Mouse (Mus musculus): ENCODE results near the gene Cdt1. TPM values are rescaled to one million over a fixed set of nuclear protein-coding genes. Genes with fewer than 3 reads are reported as not detected.
A peak's percentile ranks its signal among the peaks of the same experiment; 100 is the strongest.

Gene Cdt1
- polyA plus RNA-seq, 1 experiment from 2014 or later = 29.0 TPM

DNA sequence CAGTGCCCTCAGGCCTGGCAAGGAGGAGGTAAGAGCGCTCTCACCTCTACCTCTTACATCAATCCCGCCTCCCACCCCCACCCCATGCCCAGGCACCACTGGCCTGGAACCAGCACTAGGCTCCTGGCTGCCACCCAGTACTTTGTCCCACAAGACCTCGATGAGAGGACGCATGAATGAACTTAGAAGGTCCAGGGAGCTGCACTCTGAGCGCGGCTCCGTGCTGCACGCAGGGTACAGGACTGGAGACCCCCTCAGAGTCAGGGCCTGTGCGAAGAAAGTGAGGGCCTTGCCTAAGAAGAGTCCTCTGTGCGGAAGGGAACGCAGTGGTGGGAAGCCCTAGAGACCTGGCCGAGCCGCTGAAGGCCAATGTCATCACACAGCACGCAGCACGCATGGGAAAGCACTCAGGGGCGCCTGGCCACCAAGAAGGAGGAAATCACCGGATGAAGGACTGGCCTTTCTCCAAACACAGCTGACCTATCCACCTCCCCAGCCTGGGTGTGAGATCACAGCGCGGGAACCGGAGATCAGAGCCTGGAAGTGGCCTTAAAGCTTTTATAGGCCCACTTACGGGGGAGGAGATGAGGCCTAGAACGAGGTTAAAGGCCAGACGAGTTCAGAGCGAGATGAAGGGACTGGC, 20.9 kb upstream of the Cdt1 start:
- Histone ChIP-seq H3K4me2 (ENCODE audit: low read depth, low read length) (peak overlapping the region; percentile 92), H3K9me3 (replicated peaks; ENCODE audit: control insufficient read depth, low read length) (no peaks in the 10 kb centered on the region), H3K4me1 (ENCODE audit: control insufficient read depth, insufficient read depth, low read length) (peaks cover 36% of the 10 kb centered on the region), H3K4me3 (ENCODE audit: low read length) (peak overlapping the region; percentile 13; the same call in 1 of the 2 replicates), H3K27ac (ENCODE audit: low read length) (peak overlapping the region; percentile 78), H3K27me3 (ENCODE audit: control insufficient read depth, insufficient read depth, low read length) (no peaks in the 10 kb centered on the region), H3K36me3 (ENCODE audit: control insufficient read depth, insufficient read depth) (no peaks in the 10 kb centered on the region), H3K9ac (ENCODE audit: low read length) (peak overlapping the region; percentile 63)
- no peak for ATAC-seq (replicated peaks; ENCODE audit: extremely low read depth, insufficient read depth, low FRiP score)
- 43% methylated on average over 24 of the region's 24 CpGs for WGBS

DNA sequence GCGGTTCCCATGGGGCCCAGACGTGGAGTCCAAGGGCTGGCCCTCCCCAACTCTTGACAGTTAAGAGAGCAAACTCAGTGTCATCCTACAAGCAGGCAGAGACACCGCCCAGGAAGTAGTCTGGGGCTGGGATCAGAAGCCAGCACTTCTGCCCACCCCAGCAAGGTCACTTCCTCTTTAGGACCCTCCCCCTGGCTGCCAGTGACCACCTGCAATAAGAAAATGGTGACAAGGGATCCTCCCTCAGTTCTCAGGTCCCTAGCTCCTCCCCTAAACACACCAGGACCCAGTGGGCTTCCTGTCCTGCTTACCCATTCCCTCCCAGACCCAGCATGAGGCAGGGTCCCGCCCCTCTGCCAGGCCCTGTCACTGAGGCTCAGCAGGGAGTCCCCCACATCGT, 20.0 kb upstream of the Cdt1 start:
- no peak for ATAC-seq (replicated peaks; ENCODE audit: extremely low read depth, insufficient read depth, low FRiP score)

DNA sequence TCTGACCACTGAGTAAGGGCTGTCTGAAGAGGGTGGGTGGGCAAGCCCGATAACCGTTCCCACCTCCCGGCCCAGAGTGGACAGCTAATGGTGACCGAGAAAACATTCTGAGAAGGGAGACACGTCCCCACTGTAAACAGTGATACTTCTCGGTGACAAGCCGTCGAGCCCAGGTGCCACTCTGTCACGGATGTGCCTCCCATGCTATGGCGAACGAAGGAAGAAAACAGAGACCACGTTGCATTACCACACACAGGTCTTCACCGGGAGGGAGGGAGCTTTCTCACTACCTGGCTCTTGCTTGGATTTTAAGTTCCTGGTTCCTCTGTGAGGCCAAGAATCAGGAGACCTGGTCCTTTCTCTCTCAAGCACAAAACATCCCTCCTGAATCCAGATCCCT, 19.5 kb upstream of the Cdt1 start:
- ATAC-seq (replicated peaks; ENCODE audit: extremely low read depth, insufficient read depth, low FRiP score) = no peak
- H3K4me2 ChIP-seq (ENCODE audit: low read depth, low read length) = peak overlapping the region; percentile 92
- H3K27me3 ChIP-seq (ENCODE audit: control insufficient read depth, insufficient read depth, low read length) = no peaks in the 10 kb centered on the region
- 57% methylated on average over 13 of the region's 13 CpGs for WGBS
- H3K27ac ChIP-seq (ENCODE audit: low read length) = peak overlapping the region; percentile 78
- H3K4me3 ChIP-seq (ENCODE audit: low read length) = no peak overlapping the region
- H3K9me3 ChIP-seq (replicated peaks; ENCODE audit: control insufficient read depth, low read length) = no peaks in the 10 kb centered on the region
- H3K9ac ChIP-seq (ENCODE audit: low read length) = peak overlapping the region; percentile 33
- H3K36me3 ChIP-seq (ENCODE audit: control insufficient read depth, insufficient read depth) = no peaks in the 10 kb centered on the region
- H3K4me1 ChIP-seq (ENCODE audit: control insufficient read depth, insufficient read depth, low read length) = peaks cover 36% of the 10 kb centered on the region

More for the DNA sequence above, 20.0 kb upstream of the Cdt1 start:
- Histone ChIP-seq H3K27me3 (ENCODE audit: control insufficient read depth, insufficient read depth, low read length) (no peaks in the 10 kb centered on the region), H3K4me2 (ENCODE audit: low read depth, low read length) (peak overlapping the region; percentile 92), H3K27ac (ENCODE audit: low read length) (peak overlapping the region; percentile 78), H3K9ac (ENCODE audit: low read length) (peak overlapping the region; percentile 63), H3K4me1 (ENCODE audit: control insufficient read depth, insufficient read depth, low read length) (peaks cover 36% of the 10 kb centered on the region), H3K9me3 (replicated peaks; ENCODE audit: control insufficient read depth, low read length) (no peaks in the 10 kb centered on the region), H3K4me3 (ENCODE audit: low read length) (peak overlapping the region; percentile 13; the same call in 1 of the 2 replicates), H3K36me3 (ENCODE audit: control insufficient read depth, insufficient read depth) (no peaks in the 10 kb centered on the region)
- 41% methylated on average over 5 of the region's 5 CpGs for WGBS

DNA sequence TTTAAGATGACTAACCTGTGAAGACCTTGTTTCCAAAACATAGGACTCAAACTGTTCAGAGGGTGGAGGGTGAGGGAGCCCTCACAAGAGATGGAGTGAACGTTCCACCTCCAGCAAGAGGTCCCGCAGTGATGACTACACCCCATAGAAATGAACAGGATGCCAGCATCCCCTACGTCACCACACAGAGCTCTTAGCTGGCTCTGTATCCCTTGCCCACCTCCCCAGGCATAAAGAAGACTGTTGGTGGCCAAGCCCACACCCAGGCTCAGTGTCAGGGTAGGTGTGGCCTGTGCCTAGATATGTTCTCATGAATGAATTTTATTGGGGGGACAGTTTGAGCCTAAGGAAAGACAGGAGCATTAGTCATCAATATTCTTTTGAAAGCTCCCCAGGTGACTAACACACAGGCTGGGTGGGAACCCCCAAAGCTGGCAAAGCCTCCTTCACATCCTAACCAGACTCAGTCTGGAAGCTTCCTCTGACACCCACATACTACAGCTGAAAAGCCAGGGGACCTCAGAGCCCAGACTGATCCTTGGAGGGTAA, 18.9 kb upstream of the Cdt1 start:
- H3K4me1 ChIP-seq (ENCODE audit: control insufficient read depth, insufficient read depth, low read length) = peaks cover 36% of the 10 kb centered on the region
- H3K9me3 ChIP-seq (replicated peaks; ENCODE audit: control insufficient read depth, low read length) = no peaks in the 10 kb centered on the region
- H3K4me2 ChIP-seq (ENCODE audit: low read depth, low read length) = peak overlapping the region; percentile 92
- peak overlapping the region; percentile 81; the same call in 1 of the 2 replicates for H3K4me3 ChIP-seq (ENCODE audit: low read length)
- WGBS = 61% methylated on average over 3 of the region's 3 CpGs
- H3K27ac ChIP-seq (ENCODE audit: low read length) = peak overlapping the region; percentile 78; the same call in 1 of the 2 replicates
- no peaks in the 10 kb centered on the region for H3K36me3 ChIP-seq (ENCODE audit: control insufficient read depth, insufficient read depth)
- H3K27me3 ChIP-seq (ENCODE audit: control insufficient read depth, insufficient read depth, low read length) = no peaks in the 10 kb centered on the region
- ATAC-seq (replicated peaks; ENCODE audit: extremely low read depth, insufficient read depth, low FRiP score) = no peak
- H3K9ac ChIP-seq (ENCODE audit: low read length) = peak overlapping the region; percentile 33; the same call in 1 of the 2 replicates

DNA sequence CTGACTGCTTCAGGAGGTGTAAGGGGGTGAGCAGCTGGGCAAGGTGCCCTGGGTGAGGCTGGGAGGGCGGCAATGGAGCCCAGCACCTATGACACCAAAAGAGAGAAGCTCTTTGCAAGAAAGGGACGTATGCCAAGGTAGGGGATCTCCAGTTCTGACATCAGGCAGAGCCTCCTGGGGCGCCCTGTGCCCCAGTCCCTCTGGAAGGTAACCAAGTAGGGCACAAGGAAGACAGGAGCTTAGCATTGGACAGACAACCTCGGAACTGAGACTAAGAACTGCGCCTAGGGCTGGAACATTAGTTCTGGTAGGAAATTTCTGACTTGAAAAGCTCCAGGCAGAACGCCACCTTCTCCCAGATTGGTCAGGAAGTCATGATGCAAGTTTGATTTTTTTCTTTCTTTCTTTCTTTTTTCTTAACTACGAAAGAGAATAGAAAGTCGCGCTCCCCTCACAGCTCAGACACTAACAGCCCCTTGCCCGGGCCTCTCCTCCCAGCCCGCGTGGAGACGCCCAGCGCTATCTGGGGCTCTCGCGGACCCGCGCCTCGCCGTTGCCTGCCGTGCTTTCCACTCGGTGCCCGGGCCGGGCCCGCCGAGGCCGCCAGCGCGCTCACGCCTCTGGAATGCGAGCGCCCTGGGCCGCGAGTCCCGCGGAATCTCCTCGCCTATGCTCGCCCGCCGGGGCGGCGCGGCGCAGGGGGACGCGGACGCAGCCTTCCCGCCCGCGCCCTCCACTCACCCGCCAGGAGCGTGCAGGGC, 17.4 kb upstream of the Cdt1 start:
- Histone ChIP-seq H3K27ac (ENCODE audit: low read length) (peak overlapping the region; percentile 87), H3K27me3 (ENCODE audit: control insufficient read depth, insufficient read depth, low read length) (no peaks in the 10 kb centered on the region), H3K4me3 (ENCODE audit: low read length) (peak overlapping the region; percentile 81), H3K4me1 (ENCODE audit: control insufficient read depth, insufficient read depth, low read length) (peaks cover 36% of the 10 kb centered on the region), H3K9me3 (replicated peaks; ENCODE audit: control insufficient read depth, low read length) (no peaks in the 10 kb centered on the region), H3K4me2 (ENCODE audit: low read depth, low read length) (peak overlapping the region; percentile 92), H3K9ac (ENCODE audit: low read length) (peak overlapping the region; percentile 95), H3K36me3 (ENCODE audit: control insufficient read depth, insufficient read depth) (no peaks in the 10 kb centered on the region)
- ATAC-seq (replicated peaks; ENCODE audit: extremely low read depth, insufficient read depth, low FRiP score) = peak; percentile 56
- WGBS = 3% methylated on average over 52 of the region's 52 CpGs

DNA sequence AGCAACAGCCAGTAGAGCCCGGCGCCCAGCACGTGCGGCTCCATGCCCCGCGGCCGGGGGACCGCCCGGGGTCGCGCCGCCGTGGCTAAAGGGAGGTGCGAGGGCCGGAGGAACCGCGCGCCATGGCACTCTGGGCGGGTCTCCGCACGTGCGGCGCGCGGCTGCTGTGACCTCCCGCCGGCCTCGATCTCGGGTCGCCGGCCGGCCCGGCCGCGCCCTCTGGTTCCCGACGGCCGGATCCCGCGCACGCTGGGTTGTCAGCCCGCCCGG, 16.9 kb upstream of the Cdt1 start:
- Histone ChIP-seq H3K4me3 (ENCODE audit: low read length) (peak overlapping the region; percentile 81), H3K9me3 (replicated peaks; ENCODE audit: control insufficient read depth, low read length) (no peaks in the 10 kb centered on the region), H3K4me2 (ENCODE audit: low read depth, low read length) (peak overlapping the region; percentile 92), H3K36me3 (ENCODE audit: control insufficient read depth, insufficient read depth) (no peaks in the 10 kb centered on the region), H3K9ac (ENCODE audit: low read length) (peak overlapping the region; percentile 95), H3K27me3 (ENCODE audit: control insufficient read depth, insufficient read depth, low read length) (no peaks in the 10 kb centered on the region), H3K4me1 (ENCODE audit: control insufficient read depth, insufficient read depth, low read length) (peaks cover 33% of the 10 kb centered on the region), H3K27ac (ENCODE audit: low read length) (peak overlapping the region; percentile 87)
- ATAC-seq (replicated peaks; ENCODE audit: extremely low read depth, insufficient read depth, low FRiP score) = peak; percentile 25; the same call in 1 of the 2 replicates
- under 1% methylated on average over 40 of the region's 43 CpGs for WGBS

DNA sequence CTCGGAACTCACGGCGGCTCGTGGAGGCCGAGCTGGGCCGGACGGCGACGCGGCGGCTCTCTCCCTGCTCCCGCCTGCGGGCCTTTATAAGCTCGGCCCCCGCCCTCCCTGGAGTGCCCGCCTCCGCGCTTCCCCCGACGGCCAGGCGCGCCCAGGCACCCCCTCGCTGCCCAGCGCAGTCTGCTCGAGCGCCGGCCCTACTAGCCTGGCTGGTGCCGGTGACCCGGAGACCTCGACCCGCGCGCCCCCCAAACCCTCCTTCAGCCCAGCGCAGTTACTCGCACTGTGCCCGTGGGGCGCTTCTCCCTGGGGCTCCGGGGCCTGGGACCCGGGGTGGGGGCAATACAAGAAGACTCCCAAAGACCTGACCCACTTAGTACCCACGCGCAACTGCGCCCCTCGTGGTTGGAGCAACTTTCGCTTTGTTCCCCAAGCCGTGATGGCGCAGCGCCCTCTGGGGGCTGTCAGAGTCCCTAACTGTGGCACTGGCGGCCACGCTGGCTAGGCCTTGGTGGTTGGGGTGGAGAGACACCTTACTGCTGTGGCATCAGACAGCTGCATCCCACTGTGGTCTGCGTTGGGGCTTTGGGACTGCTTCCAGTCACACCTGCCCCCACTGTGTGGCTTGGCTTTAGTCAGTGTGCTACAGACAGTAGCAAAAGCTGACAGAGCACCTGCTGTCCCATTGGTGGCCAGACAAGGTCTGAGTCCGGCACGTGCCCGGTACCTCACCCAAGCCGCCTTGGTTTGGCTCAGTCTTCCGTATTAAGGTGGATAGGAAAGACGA, 16.4 kb upstream of the Cdt1 start, which contains the start of gene Piezo1:
Piezo1 (minus strand) TSS at position 65 of the 787 bp plus-strand sequence.
- ATAC-seq (replicated peaks; ENCODE audit: extremely low read depth, insufficient read depth, low FRiP score) = peak; percentile 86
- Histone ChIP-seq H3K4me3 (ENCODE audit: low read length) (peak within 1 kb of the TSS; percentile 81), H3K36me3 (ENCODE audit: control insufficient read depth, insufficient read depth) (no peaks in the 10 kb centered on the region), H3K27ac (ENCODE audit: low read length) (peak within 1 kb of the TSS; percentile 87), H3K9ac (ENCODE audit: low read length) (peak within 1 kb of the TSS; percentile 95), H3K4me1 (ENCODE audit: control insufficient read depth, insufficient read depth, low read length) (peaks cover 28% of the 10 kb centered on the region), H3K27me3 (ENCODE audit: control insufficient read depth, insufficient read depth, low read length) (no peaks in the 10 kb centered on the region), H3K9me3 (replicated peaks; ENCODE audit: control insufficient read depth, low read length) (no peaks in the 10 kb centered on the region), H3K4me2 (ENCODE audit: low read depth, low read length) (peak within 1 kb of the TSS; percentile 92)
- 9% methylated on average over 56 of the region's 56 CpGs for WGBS

DNA sequence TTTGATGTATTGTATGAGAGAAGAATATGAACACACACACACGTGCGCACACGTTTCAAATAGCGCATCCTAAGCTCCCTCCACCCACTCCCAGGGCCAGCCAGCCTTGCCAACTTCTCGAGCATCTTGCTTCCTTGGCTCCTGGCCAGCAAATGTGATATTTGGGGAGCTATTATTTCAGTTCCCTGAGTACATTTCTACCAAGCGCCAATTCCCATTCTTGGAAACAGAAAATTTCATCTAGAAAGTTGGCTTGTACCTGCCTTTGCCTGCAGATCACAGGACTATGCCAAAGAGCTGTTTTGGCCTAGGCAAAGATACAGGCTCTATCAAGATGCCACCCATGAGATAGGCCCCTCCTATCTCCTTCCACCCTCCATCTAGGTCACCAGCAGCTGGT, 13.0 kb upstream of the Cdt1 start:
- Histone ChIP-seq H3K36me3 (ENCODE audit: control insufficient read depth, insufficient read depth) (no peaks in the 10 kb centered on the region), H3K27ac (ENCODE audit: low read length) (no peak overlapping the region), H3K4me3 (ENCODE audit: low read length) (no peak overlapping the region), H3K9ac (ENCODE audit: low read length) (no peak overlapping the region), H3K27me3 (ENCODE audit: control insufficient read depth, insufficient read depth, low read length) (no peaks in the 10 kb centered on the region), H3K9me3 (replicated peaks; ENCODE audit: control insufficient read depth, low read length) (no peaks in the 10 kb centered on the region), H3K4me1 (ENCODE audit: control insufficient read depth, insufficient read depth, low read length) (peaks cover 6% of the 10 kb centered on the region), H3K4me2 (ENCODE audit: low read depth, low read length) (no peak overlapping the region)
- WGBS = 53% methylated on average over 6 of the region's 6 CpGs
- ATAC-seq (replicated peaks; ENCODE audit: extremely low read depth, insufficient read depth, low FRiP score) = no peak
